Mouse (Mus musculus): ENCODE measurements around the gene Cbx5.
"Not testable (repeated sequence)": the region's sequence is repeated elsewhere in the genome, so short reads cannot be mapped to it uniquely, and the experiment has no call there.

The Cbx5 gene

GRCm38 (mm10) chr15:103250195-103250740 lies 10.7 kb upstream of the Cbx5 start:
- peak; percentile 40 for DNase-seq

- DNase-seq, result not testable (repeated sequence)
Observed at GRCm38 (mm10) chr15:103249511-103249910, 9.9 kb upstream of the Cbx5 start.

- DNase-seq, result no peak
Observed at GRCm38 (mm10) chr15:103248401-103249313, 9.0 kb upstream of the Cbx5 start.

DNA sequence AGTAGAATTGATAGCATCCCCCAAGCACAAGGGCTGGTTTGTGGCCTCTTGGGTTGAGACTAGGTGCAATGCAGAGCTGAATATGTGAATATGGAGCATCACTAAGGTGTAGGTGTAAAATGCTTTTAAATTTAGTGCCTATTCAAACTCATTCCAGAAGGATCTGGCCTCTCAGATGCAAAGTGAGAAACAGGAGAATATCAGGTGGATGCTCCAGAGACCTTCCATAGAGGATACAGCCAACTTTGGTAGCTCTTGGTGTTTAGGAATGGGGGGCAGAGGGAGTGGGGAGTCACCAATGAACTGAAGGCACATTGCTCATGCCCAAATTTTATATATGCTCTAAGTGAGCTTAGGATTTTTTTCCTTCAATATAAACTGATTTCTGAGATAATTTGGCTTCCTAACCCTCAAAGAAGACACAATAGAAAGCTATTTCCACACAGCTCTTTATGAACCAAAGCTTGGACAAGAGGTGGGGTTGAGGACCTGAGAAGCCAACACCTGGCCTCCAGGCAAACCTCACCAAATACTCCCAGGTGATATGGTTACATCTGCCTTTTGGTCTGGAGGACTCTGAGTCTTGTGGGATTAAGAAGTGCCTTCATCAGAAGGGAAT lies 8.3 kb upstream of the Cbx5 start:
- DNase-seq, result no peak

DNA sequence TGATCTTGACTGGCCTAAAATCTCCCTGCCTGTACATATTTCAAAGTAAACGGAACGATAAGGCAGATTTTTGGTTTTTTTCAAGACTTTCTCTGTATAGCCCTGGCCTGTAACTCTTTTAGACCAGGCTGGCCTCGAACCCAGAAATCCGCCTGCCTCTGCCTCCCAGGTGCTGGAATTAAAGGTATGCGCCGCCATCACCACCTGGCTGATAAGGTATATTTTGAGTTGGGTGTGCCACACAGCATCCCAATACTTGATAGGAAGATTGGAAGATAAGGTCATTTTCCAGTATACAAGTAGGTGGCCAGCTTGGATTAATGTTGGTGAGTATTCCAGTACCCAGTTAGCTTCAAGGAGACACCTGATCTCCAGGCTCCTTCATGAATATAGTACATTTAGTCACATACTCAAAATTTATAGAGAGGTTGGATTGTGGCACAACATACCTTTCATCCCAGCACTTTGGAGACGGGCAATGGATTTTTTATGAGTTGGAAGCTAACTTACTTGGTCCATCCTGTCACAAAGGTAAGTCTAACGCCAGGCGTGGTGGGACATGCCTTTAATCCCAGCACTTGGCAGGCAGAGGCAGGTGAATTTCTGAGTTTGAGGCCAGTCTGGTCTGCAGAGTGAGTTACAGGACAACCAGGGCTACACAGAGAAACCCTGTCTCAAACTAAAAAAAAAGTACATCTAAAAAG lies 7.6 kb upstream of the Cbx5 start:
- DNase-seq, result no peak

- no peak for DNase-seq
Observed at GRCm38 (mm10) chr15:103245616-103246015, 6.0 kb upstream of the Cbx5 start.

GRCm38 (mm10) chr15:103242885-103243284 lies 3.3 kb upstream of the Cbx5 start:
- no peak for DNase-seq

- DNase-seq, result not testable (repeated sequence)
Observed at GRCm38 (mm10) chr15:103241071-103242018, 1.7 kb upstream of the Cbx5 start.

GRCm38 (mm10) chr15:103240160-103241028 lies 778 bp upstream of the Cbx5 start, which contains the start of gene Hnrnpa1:
TSS of gene Hnrnpa1 (plus strand) at chr15:103240432.
- DNase-seq, result peak; percentile 93

- peak; percentile 92 for DNase-seq
Observed at GRCm38 (mm10) chr15:103239130-103239684, 409 bp downstream of the Cbx5 start.

GRCm38 (mm10) chr15:103237295-103237694 lies 2.3 kb downstream of the Cbx5 start:
- no peak for DNase-seq

GRCm38 (mm10) chr15:103233119-103233518 lies 6.5 kb downstream of the Cbx5 start:
- no peak for DNase-seq

- no peak for DNase-seq
Observed at GRCm38 (mm10) chr15:103228904-103229303, 10.7 kb downstream of the Cbx5 start.

DNA sequence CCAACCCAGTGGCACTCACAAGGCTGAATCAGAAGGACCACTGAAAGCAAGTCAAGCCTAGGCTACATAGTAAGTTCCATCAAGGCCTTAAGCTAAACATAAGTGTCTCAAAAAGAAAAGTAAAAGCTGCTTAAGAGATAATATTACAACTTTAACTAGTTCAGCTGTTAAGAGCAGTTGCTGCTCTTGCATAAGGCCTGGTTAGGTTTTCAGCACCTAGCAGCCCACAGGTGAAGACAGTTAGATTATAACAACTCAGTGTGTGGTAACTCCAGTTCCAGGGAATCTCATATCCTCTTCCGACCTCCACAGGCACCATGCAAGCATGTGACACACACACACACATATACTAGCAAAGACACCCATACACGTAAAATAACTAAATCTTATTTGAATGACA lies 12.0 kb downstream of the Cbx5 start:
- no peak for DNase-seq

GRCm38 (mm10) chr15:103227022-103227421 lies 12.6 kb downstream of the Cbx5 start:
- DNase-seq, result no peak

- DNase-seq, result no peak
Observed at GRCm38 (mm10) chr15:103224161-103224560, 15.5 kb downstream of the Cbx5 start.

GRCm38 (mm10) chr15:103221386-103221785 lies 18.2 kb downstream of the Cbx5 start:
- no peak for DNase-seq

GRCm38 (mm10) chr15:103220785-103221184 lies 18.8 kb downstream of the Cbx5 start:
- DNase-seq, result no peak

GRCm38 (mm10) chr15:103216052-103216451 lies 23.6 kb downstream of the Cbx5 start:
- no peak for DNase-seq

Data from cerebellum, adult 8-10 months (tissue).